ENCODE assay signal across 8 mouse cellular contexts in genomic region chr13:51753802-51754444, GRCm38 (mm10). TPM values are rescaled to one million over a fixed set of nuclear protein-coding genes. Genes with fewer than 3 reads are reported as not detected.
A peak's percentile ranks its signal among the peaks of the same experiment; 100 is the strongest.
DNase-seq lines count a peak whose midpoint lies in the region; ATAC-seq and TF ChIP-seq lines count a peak whose summit lies in the region.

No protein-coding gene starts in this region.

- no peaks in the 10 kb centered on the region for H3K27me3 ChIP-seq in kidney, embryonic 15.5 days
- no peaks in the 10 kb centered on the region for H3K27me3 ChIP-seq in kidney, embryonic 14.5 days (ENCODE audit: control insufficient read depth, insufficient read depth, low read length)
- no peaks in the 10 kb centered on the region for H3K27me3 ChIP-seq in hindbrain, embryonic 16.5 days (replicated peaks; ENCODE audit: control insufficient read depth, insufficient read depth, low read length)
- no peaks in the 10 kb centered on the region for H3K27me3 ChIP-seq in stomach, postnatal 0 days (ENCODE audit: control insufficient read depth, insufficient read depth, low read length)

- no peaks in the 10 kb centered on the region for H3K9me3 ChIP-seq in kidney, embryonic 15.5 days (replicated peaks)
- H3K9me3 ChIP-seq in kidney, embryonic 14.5 days (ENCODE audit: control insufficient read depth, low read length), result no peaks in the 10 kb centered on the region
- no peaks in the 10 kb centered on the region for H3K9me3 ChIP-seq in hindbrain, embryonic 16.5 days (ENCODE audit: control insufficient read depth, low read length)
- no peaks in the 10 kb centered on the region for H3K9me3 ChIP-seq in stomach, postnatal 0 days (ENCODE audit: control insufficient read depth, low read length)

- H3K27ac ChIP-seq in kidney, embryonic 15.5 days, result peak overlapping the region; percentile 48
- H3K27ac ChIP-seq in kidney, embryonic 14.5 days (ENCODE audit: low read depth, low read length), result no peak overlapping the region
- H3K27ac ChIP-seq in hindbrain, embryonic 16.5 days (ENCODE audit: low read depth, low read length), result no peak overlapping the region
- H3K27ac ChIP-seq in stomach, postnatal 0 days (replicated peaks), result peak overlapping the region; percentile 89

- H3K4me2 ChIP-seq in kidney, embryonic 15.5 days, result no peak overlapping the region
- H3K4me2 ChIP-seq in kidney, embryonic 14.5 days (replicated peaks; ENCODE audit: low read depth, low read length), result no peak overlapping the region
- no peak overlapping the region for H3K4me2 ChIP-seq in hindbrain, embryonic 16.5 days (ENCODE audit: low read length)
- no peak overlapping the region for H3K4me2 ChIP-seq in stomach, postnatal 0 days (replicated peaks; ENCODE audit: low read depth)

- H3K9ac ChIP-seq in kidney, embryonic 15.5 days, result no peak overlapping the region
- no peak overlapping the region for H3K9ac ChIP-seq in kidney, embryonic 14.5 days (ENCODE audit: low read depth, low read length)
- no peak overlapping the region for H3K9ac ChIP-seq in hindbrain, embryonic 16.5 days (ENCODE audit: low read depth, low read length)
- H3K9ac ChIP-seq in stomach, postnatal 0 days (ENCODE audit: low read length), result no peak overlapping the region

- no peaks in the 10 kb centered on the region for H3K36me3 ChIP-seq in kidney, embryonic 15.5 days
- no peaks in the 10 kb centered on the region for H3K36me3 ChIP-seq in kidney, embryonic 14.5 days (ENCODE audit: control insufficient read depth, insufficient read depth, low read length)
- H3K36me3 ChIP-seq in hindbrain, embryonic 16.5 days (ENCODE audit: control insufficient read depth, insufficient read depth, low read length), result no peaks in the 10 kb centered on the region
- no peaks in the 10 kb centered on the region for H3K36me3 ChIP-seq in stomach, postnatal 0 days (ENCODE audit: control insufficient read depth, insufficient read depth, low read length)

- no peak for ATAC-seq in kidney, embryonic 15.5 days (replicated peaks; ENCODE audit: low FRiP score)
- no peak for ATAC-seq in kidney, embryonic 14.5 days (ENCODE audit: low FRiP score, low TSS enrichment)
- ATAC-seq in hindbrain, embryonic 16.5 days, result 0 out of 2 replicates have a peak, but pooled peaks have one; percentile 1
- ATAC-seq in stomach, postnatal 0 days (ENCODE audit: low FRiP score, low TSS enrichment), result no peak

- H3K4me1 ChIP-seq in kidney, embryonic 15.5 days, result peaks cover 67% of the 10 kb centered on the region
- H3K4me1 ChIP-seq in kidney, embryonic 14.5 days (ENCODE audit: control insufficient read depth, insufficient read depth, low read length), result peaks cover 37% of the 10 kb centered on the region
- peaks cover 25% of the 10 kb centered on the region for H3K4me1 ChIP-seq in hindbrain, embryonic 16.5 days (ENCODE audit: control insufficient read depth, insufficient read depth, low read depth, low read length)
- H3K4me1 ChIP-seq in stomach, postnatal 0 days (replicated peaks; ENCODE audit: control insufficient read depth, insufficient read depth), result 0 out of 2 replicates have a peak, but pooled peaks cover 5% of the 10 kb centered on the region

- peak; percentile 55 for DNase-seq in ES-CJ7 (ENCODE audit: low read depth, low spot score)
- no peak for DNase-seq in stomach, postnatal 0 days (ENCODE audit: low spot score)
- DNase-seq in cerebellum, adult 11-12 months, result no peak
- no peak for DNase-seq in urinary bladder, postnatal 14 days (ENCODE audit: low spot score)
- no peak for DNase-seq in cerebellum, adult 9-11 months

- WGBS in kidney, embryonic 15.5 days, result 68% methylated on average over 5 of the region's 5 CpGs
- WGBS in kidney, embryonic 14.5 days, result 70% methylated on average over 5 of the region's 5 CpGs
- 50% methylated on average over 5 of the region's 5 CpGs for WGBS in hindbrain, embryonic 16.5 days
- WGBS in stomach, postnatal 0 days, result 61% methylated on average over 5 of the region's 5 CpGs

- no peak for TF ChIP-seq EP300 in stomach, postnatal 0 days (optimal IDR thresholded peaks at IDR 0.05)

- TF ChIP-seq CTCF in stomach, postnatal 0 days (IDR thresholded peaks at IDR 0.05; ENCODE audit: low read depth), result no peak

- H3K4me3 ChIP-seq in kidney, embryonic 15.5 days (replicated peaks), result no peak overlapping the region
- no peak overlapping the region for H3K4me3 ChIP-seq in kidney, embryonic 14.5 days (ENCODE audit: low read length)
- no peak overlapping the region for H3K4me3 ChIP-seq in hindbrain, embryonic 16.5 days (ENCODE audit: low read length)
- no peak overlapping the region for H3K4me3 ChIP-seq in stomach, postnatal 0 days (ENCODE audit: low read depth, low read length)

RNA-seq across cellular contexts. Expression of gene Sema4d, which starts 39.6 kb away (rescaled TPM):
- 19.6 and 20.3 TPM in 2 replicates for polyA plus RNA-seq in kidney, embryonic 15.5 days (2015; fragmentation: Nextera tagmentation; extraction: Ambion mirVana)
- 11.3 and 20.2 TPM in 2 replicates for polyA plus RNA-seq in kidney, embryonic 14.5 days (2014; fragmentation: Nextera tagmentation; extraction: Ambion mirVana)
- polyA plus RNA-seq in hindbrain, embryonic 16.5 days (2015; fragmentation: Nextera tagmentation; extraction: Ambion mirVana), result 14.3 and 17.9 TPM in 2 replicates
- polyA plus RNA-seq in stomach, postnatal 0 days (2015; fragmentation: Nextera tagmentation; extraction: Ambion mirVana), result 6.7 and 8.0 TPM in 2 replicates

Comparison
In these comparisons a context has a peak if more than half of its experiments do, and no peak if none do; other contexts are left out.
1. H3K27ac ChIP-seq: peak in kidney, embryonic 15.5 days (single experiment) and stomach, postnatal 0 days (single experiment); none in kidney, embryonic 14.5 days (single experiment) and hindbrain, embryonic 16.5 days (single experiment).